Mouse (Mus musculus): ENCODE measurements at regions not wholly inside any gene's neighbourhood (a gene's known extent, or its start where the extent isn't known, plus 50 kb on each side); places are given as distances from the start of the nearest gene placed in this dataset.

DNA sequence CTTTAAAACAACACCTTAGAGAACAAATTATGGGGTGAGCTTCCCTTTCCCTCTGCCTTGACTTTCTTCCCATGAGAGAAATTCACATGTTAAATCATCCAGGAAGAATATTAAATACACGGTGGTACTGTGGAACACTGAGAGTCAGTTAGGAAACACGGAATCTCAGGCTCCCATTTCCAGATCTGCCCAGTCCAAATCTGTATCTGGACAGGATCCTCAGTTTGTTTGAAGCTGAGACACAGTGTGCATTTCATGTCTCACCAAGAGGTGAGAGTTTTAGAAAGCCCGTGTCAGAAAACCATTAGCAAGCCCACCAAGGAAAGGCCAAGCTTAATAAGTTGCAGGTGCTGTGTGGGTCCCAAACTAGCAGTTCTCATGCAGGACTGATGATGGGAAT is 204.2 kb upstream of the Rnaseh2b start:
- Histone ChIP-seq H3K79me2 (ENCODE audit: control insufficient read depth, insufficient read depth) (no peaks in the 10 kb centered on the region), H3K36me3 (ENCODE audit: control insufficient read depth, insufficient read depth) (no peaks in the 10 kb centered on the region), H3K27me3 (ENCODE audit: control insufficient read depth, insufficient read depth, insufficient read length) (peaks cover 10% of the 10 kb centered on the region), H3ac (ENCODE audit: control insufficient read depth, insufficient read length, low read depth) (no peak overlapping the region), H3K4me3 (ENCODE audit: insufficient read depth, poor library complexity, severe bottlenecking) (no peak overlapping the region), H3K79me3 (ENCODE audit: low read depth) (no peaks in the 10 kb centered on the region)
- TF ChIP-seq USF1 (IDR thresholded peaks at IDR 0.05; ENCODE audit: low read depth) = no peak
- TF ChIP-seq CTCF (IDR thresholded peaks at IDR 0.05; ENCODE audit: control insufficient read depth, insufficient read depth, insufficient read length) = no peak

DNA sequence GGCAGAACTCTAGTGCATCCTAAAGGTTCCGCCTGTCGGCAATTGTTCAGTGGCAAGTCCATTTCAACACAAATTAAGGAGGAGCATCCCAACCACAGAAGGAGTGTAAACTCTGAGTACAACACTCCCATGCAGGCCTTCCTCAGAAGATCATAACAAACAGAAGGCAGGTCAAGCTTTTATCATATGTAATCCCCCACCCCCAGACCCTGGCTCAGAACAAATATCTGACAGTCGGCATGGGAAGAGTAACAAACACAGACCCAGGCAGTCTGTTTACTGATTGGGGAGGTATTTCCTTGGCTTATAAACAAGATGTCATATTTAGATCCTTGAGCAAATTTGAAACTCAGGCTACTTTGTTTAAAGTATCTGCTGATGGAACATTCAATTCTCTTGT is 174.9 kb upstream of the Rnaseh2b start:
- no peak for TF ChIP-seq CTCF (IDR thresholded peaks at IDR 0.05; ENCODE audit: control insufficient read depth, insufficient read depth, insufficient read length)
- TF ChIP-seq MYOD1 (IDR thresholded peaks at IDR 0.05; ENCODE audit: control insufficient read depth, insufficient read length, low read depth) = no peak
- no peak for TF ChIP-seq CEBPB (IDR thresholded peaks at IDR 0.05; ENCODE audit: low read depth)
- no peak for TF ChIP-seq USF1 (IDR thresholded peaks at IDR 0.05; ENCODE audit: low read depth)
- TF ChIP-seq FOSL1 (IDR thresholded peaks at IDR 0.05; ENCODE audit: insufficient read depth, low read length, poor library complexity, severe bottlenecking) = no peak
- TF ChIP-seq MYOG (IDR thresholded peaks at IDR 0.05; ENCODE audit: control insufficient read depth, extremely low read depth, insufficient read length) = no peak
- TF ChIP-seq MAX (IDR thresholded peaks at IDR 0.05) = no peak
- H3K79me3 ChIP-seq (ENCODE audit: low read depth) = no peaks in the 10 kb centered on the region

DNA sequence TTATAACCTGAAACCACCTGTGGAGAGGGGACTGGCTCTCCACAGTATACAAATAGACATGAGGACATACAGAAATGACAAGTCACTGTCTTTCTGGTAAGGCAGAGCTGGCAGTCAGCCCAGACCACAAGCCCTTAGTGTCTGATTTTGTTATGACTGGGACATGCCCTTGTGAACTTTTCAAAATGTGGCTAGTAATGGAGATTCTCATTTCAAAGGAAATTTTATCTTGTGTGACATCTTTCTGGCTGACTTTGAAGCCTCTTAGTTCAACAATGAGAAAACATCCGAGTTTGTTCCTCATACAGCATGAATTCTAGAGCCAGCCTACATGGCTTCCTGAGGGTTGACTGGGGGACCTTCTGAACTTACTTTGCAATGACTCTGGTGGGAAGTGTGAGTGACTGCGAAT is 173.8 kb upstream of the Rnaseh2b start:
- H3K79me2 ChIP-seq (ENCODE audit: control insufficient read depth, insufficient read depth) = no peaks in the 10 kb centered on the region
- no peaks in the 10 kb centered on the region for H3K79me3 ChIP-seq (ENCODE audit: low read depth)
- H3ac ChIP-seq (ENCODE audit: control insufficient read depth, insufficient read length, low read depth) = no peak overlapping the region
- H3K4me3 ChIP-seq (ENCODE audit: insufficient read depth, poor library complexity, severe bottlenecking) = no peak overlapping the region
- H3K36me3 ChIP-seq (ENCODE audit: control insufficient read depth, insufficient read depth) = no peaks in the 10 kb centered on the region
- H3K27me3 ChIP-seq (ENCODE audit: control insufficient read depth, insufficient read depth, insufficient read length) = no peaks in the 10 kb centered on the region
- no peak for TF ChIP-seq MYOG (IDR thresholded peaks at IDR 0.05; ENCODE audit: control insufficient read depth, extremely low read depth, insufficient read length)
- no peak for TF ChIP-seq CEBPB (IDR thresholded peaks at IDR 0.05; ENCODE audit: low read depth)
- no peak for TF ChIP-seq FOSL1 (IDR thresholded peaks at IDR 0.05; ENCODE audit: insufficient read depth, low read length, poor library complexity, severe bottlenecking)
- TF ChIP-seq USF1 (IDR thresholded peaks at IDR 0.05; ENCODE audit: low read depth) = no peak
- no peak for TF ChIP-seq CTCF (IDR thresholded peaks at IDR 0.05; ENCODE audit: control insufficient read depth, insufficient read depth, insufficient read length)
- TF ChIP-seq MAX (IDR thresholded peaks at IDR 0.05) = no peak
- TF ChIP-seq MYOD1 (IDR thresholded peaks at IDR 0.05; ENCODE audit: control insufficient read depth, insufficient read length, low read depth) = no peak

More for the DNA sequence above, 174.9 kb upstream of the Rnaseh2b start:
- Histone ChIP-seq H3K79me2 (ENCODE audit: control insufficient read depth, insufficient read depth) (no peaks in the 10 kb centered on the region), H3ac (ENCODE audit: control insufficient read depth, insufficient read length, low read depth) (no peak overlapping the region), H3K36me3 (ENCODE audit: control insufficient read depth, insufficient read depth) (no peaks in the 10 kb centered on the region), H3K4me3 (ENCODE audit: insufficient read depth, poor library complexity, severe bottlenecking) (no peak overlapping the region), H3K27me3 (ENCODE audit: control insufficient read depth, insufficient read depth, insufficient read length) (no peaks in the 10 kb centered on the region)

DNA sequence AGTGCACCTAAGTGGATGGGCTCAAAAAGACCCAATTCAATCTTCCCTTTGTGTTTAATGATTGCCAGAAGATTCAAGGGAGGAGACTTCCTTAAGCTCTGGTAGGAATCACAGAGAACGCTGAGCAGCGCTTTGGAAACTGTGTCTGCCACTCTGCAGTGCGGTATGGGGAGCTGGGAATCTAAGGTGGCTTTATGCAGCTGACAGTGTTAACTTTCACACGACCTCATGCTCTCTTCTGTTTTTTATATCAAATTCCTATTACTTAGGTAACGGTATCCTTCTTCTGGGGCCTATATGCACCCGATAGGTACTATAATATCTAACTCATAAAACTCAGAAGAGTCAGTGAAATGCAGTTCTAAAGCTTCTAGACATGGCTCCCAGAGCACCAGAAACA is 163.5 kb upstream of the Rnaseh2b start:
- Histone ChIP-seq H3K4me3 (ENCODE audit: insufficient read depth, poor library complexity, severe bottlenecking) (no peak overlapping the region), H3ac (ENCODE audit: control insufficient read depth, insufficient read length, low read depth) (no peak overlapping the region), H3K36me3 (ENCODE audit: control insufficient read depth, insufficient read depth) (no peaks in the 10 kb centered on the region), H3K79me3 (ENCODE audit: low read depth) (no peaks in the 10 kb centered on the region), H3K79me2 (ENCODE audit: control insufficient read depth, insufficient read depth) (no peaks in the 10 kb centered on the region), H3K27me3 (ENCODE audit: control insufficient read depth, insufficient read depth, insufficient read length) (no peaks in the 10 kb centered on the region)
- TF ChIP-seq MYOD1 (IDR thresholded peaks at IDR 0.05; ENCODE audit: control insufficient read depth, insufficient read length, low read depth) (no peak), USF1 (IDR thresholded peaks at IDR 0.05; ENCODE audit: low read depth) (no peak), FOSL1 (IDR thresholded peaks at IDR 0.05; ENCODE audit: insufficient read depth, low read length, poor library complexity, severe bottlenecking) (no peak), MAX (IDR thresholded peaks at IDR 0.05) (no peak), CTCF (IDR thresholded peaks at IDR 0.05; ENCODE audit: control insufficient read depth, insufficient read depth, insufficient read length) (no peak), MYOG (IDR thresholded peaks at IDR 0.05; ENCODE audit: control insufficient read depth, extremely low read depth, insufficient read length) (no peak), CEBPB (IDR thresholded peaks at IDR 0.05; ENCODE audit: low read depth) (no peak)

DNA sequence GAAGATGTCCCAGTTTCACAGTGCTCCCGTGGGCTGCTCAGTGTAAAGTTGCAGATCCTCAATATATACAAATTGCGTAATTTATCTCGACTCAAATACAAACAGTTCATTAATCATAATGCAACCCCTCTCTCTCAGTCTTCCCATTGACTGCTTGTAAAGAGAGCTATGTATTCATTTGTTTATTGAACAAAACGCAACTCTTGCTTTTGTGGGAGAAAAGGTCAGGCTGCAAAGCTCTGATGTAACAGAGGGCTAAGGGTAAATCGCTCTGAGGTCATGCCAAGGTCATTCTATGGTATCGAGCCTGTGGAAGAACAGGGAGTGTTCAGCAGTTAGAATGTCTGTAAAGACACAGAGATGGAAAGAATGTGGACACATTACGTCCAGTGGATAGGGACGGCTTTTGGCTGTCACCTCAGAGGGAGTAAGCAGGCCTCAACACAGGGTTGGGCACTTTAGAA is 160.0 kb upstream of the Rnaseh2b start:
- TF ChIP-seq FOSL1 (IDR thresholded peaks at IDR 0.05; ENCODE audit: insufficient read depth, low read length, poor library complexity, severe bottlenecking) (no peak), CEBPB (IDR thresholded peaks at IDR 0.05; ENCODE audit: low read depth) (no peak), CTCF (IDR thresholded peaks at IDR 0.05; ENCODE audit: control insufficient read depth, insufficient read depth, insufficient read length) (no peak), MAX (IDR thresholded peaks at IDR 0.05) (no peak), USF1 (IDR thresholded peaks at IDR 0.05; ENCODE audit: low read depth) (no peak), MYOD1 (IDR thresholded peaks at IDR 0.05; ENCODE audit: control insufficient read depth, insufficient read length, low read depth) (no peak), MYOG (IDR thresholded peaks at IDR 0.05; ENCODE audit: control insufficient read depth, extremely low read depth, insufficient read length) (no peak)
- H3K27me3 ChIP-seq (ENCODE audit: control insufficient read depth, insufficient read depth, insufficient read length) = no peaks in the 10 kb centered on the region
- no peaks in the 10 kb centered on the region for H3K79me3 ChIP-seq (ENCODE audit: low read depth)
- no peak overlapping the region for H3ac ChIP-seq (ENCODE audit: control insufficient read depth, insufficient read length, low read depth)
- no peak overlapping the region for H3K4me3 ChIP-seq (ENCODE audit: insufficient read depth, poor library complexity, severe bottlenecking)
- no peaks in the 10 kb centered on the region for H3K79me2 ChIP-seq (ENCODE audit: control insufficient read depth, insufficient read depth)
- no peaks in the 10 kb centered on the region for H3K36me3 ChIP-seq (ENCODE audit: control insufficient read depth, insufficient read depth)

DNA sequence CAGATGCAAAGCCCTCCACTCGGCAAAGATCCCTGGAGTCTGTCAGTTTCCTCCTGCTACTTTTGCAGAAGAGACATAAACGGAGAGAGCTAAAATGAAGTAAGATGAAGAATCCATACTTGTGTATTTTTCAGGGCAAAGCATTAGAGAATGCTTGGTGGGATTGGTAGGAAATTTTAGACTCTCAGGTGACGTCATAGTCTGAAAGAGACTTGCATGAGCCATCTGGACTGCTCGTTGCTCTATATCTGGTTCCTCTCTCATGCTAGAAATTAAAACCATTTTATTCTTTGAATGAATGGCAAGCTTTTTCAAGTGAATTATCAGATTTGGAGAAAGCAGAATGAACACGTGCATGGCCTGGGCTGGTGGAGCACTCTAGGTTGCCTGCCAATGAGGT is 154.4 kb upstream of the Rnaseh2b start:
- H3K79me2 ChIP-seq (ENCODE audit: control insufficient read depth, insufficient read depth) = no peaks in the 10 kb centered on the region
- TF ChIP-seq CTCF (IDR thresholded peaks at IDR 0.05; ENCODE audit: control insufficient read depth, insufficient read depth, insufficient read length) = no peak

More for the DNA sequence above, 154.4 kb upstream of the Rnaseh2b start:
- no peaks in the 10 kb centered on the region for H3K79me3 ChIP-seq (ENCODE audit: low read depth)
- H3ac ChIP-seq (ENCODE audit: control insufficient read depth, insufficient read length, low read depth) = no peak overlapping the region
- no peak overlapping the region for H3K4me3 ChIP-seq (ENCODE audit: insufficient read depth, poor library complexity, severe bottlenecking)
- H3K36me3 ChIP-seq (ENCODE audit: control insufficient read depth, insufficient read depth) = no peaks in the 10 kb centered on the region
- H3K27me3 ChIP-seq (ENCODE audit: control insufficient read depth, insufficient read depth, insufficient read length) = peaks cover 8% of the 10 kb centered on the region

Measured in C2C12 (cell line).